Mouse (Mus musculus): ENCODE measurements around the gene Tmem44.

DNA sequence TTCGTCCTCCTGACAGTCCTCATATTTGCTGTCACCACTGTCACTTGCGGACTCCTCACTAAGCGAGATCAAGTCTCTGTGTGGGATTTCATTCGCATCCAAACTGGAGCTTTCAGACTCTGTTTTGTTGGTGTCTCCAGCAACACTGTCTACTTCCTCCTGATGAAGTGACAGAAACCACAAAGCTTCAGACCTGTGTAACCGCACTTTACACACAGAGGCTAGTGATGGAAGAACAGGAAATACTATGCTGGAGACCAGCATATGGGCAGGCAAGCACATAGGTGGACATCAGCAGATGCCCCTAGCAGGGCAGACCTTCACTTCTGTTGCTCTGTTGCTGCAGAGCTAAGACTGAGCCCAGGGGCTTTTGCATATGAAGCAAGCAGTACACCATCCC is 20.7 kb upstream of the Tmem44 start:
- TF ChIP-seq CTCF (IDR thresholded peaks at IDR 0.05; ENCODE audit: extremely low read depth, insufficient read length, insufficient replicate concordance, low read depth, low read length) (no peak), POLR2A (IDR thresholded peaks at IDR 0.05; ENCODE audit: low read depth, low read length) (no peak)

All from small intestine, adult 2 months (tissue).